Mouse (Mus musculus) heart, postnatal 0 days (tissue): Measurements from ENCODE around the gene N4bp2l1.

ENCODE experiments used
- CTCF ChIP-seq: IDR thresholded peaks from 2 replicates; pipeline ENCODE4 v1.5.1; 2016; ENCODE audit warnings: antibody characterized with exemption, control low read depth, low read depth
- EP300 ChIP-seq: IDR thresholded peaks from 2 replicates; pipeline ENCODE4 v1.6.1; 2016; ENCODE audit warnings: antibody characterized with exemption, low read depth

GRCm38 (mm10) chr5:150625528-150625927 is 28.5 kb upstream of the N4bp2l1 start:
- peak; percentile 68 for TF ChIP-seq EP300
- TF ChIP-seq CTCF: no peak
